Mouse (Mus musculus): Measurements from ENCODE around the gene Srxn1. TPM values are rescaled to one million over a fixed set of nuclear protein-coding genes. Genes with fewer than 3 reads are reported as not detected.
A peak's percentile ranks its signal among the peaks of the same experiment; 100 is the strongest.

Gene Srxn1
- polyA plus RNA-seq, 1 experiment from 2014 or later = 25.8 TPM

DNA sequence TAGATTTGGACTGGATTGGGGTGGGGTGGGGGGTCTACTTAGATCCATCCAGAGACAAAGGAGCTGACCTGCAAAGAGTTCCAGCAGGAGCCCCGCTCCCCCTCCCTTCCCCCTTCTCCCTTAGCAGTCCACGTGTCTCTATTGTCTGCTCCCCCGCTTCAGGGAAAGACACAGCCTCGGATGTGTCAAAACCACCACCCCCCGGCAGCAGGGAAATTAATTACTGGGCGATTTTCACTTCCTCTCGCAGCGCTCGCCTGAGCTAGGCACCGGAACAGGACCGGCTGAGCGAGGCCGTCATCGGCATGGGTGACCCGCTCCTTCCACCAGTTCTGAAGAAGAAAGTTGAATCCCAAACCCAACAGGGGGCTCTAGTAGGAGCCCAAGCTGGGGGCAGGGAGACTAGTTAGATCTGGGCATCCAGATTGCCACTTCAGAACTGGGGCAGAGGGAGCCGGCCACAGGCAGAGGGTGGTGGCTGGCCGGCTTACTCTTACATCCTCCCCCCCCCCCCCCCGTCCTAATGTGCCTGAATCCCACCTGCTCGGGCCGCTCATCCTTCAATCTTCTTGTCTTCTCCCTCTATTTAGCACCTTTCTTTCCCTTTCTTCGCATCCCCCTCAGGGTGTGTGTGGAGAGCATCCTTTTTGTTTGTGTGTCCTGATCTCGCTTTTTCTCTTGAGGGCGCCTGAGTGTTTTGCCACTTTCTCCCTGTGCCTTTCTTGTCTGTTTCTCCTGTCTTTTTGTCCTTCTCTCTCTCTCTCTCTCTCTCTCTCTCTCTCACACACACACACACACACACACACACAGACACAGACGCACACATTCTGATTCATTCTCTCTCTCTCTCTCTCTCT is 24.4 kb upstream of the Srxn1 start, which contains the start of gene Scrt2:
Gene Scrt2, plus strand, starts transcription at position 845 of the 857 bp plus-strand sequence.
- H3K4me2 ChIP-seq = peak within 1 kb of the TSS; percentile 81
- H3K9me3 ChIP-seq (replicated peaks) = no peaks in the 10 kb centered on the region
- 0% methylated on average over 24 of the region's 24 CpGs for WGBS
- H3K36me3 ChIP-seq = no peaks in the 10 kb centered on the region; the same call in 1 of the 2 replicates
- peak; percentile 58 for ATAC-seq (ENCODE audit: low FRiP score)
- H3K27me3 ChIP-seq (replicated peaks) = no peaks in the 10 kb centered on the region
- H3K4me1 ChIP-seq = peaks cover 58% of the 10 kb centered on the region
- peak within 1 kb of the TSS; percentile 95 for H3K27ac ChIP-seq (replicated peaks)
- peak within 1 kb of the TSS; percentile 72 for H3K4me3 ChIP-seq (replicated peaks)
- H3K9ac ChIP-seq (replicated peaks) = peak within 1 kb of the TSS; percentile 82

DNA sequence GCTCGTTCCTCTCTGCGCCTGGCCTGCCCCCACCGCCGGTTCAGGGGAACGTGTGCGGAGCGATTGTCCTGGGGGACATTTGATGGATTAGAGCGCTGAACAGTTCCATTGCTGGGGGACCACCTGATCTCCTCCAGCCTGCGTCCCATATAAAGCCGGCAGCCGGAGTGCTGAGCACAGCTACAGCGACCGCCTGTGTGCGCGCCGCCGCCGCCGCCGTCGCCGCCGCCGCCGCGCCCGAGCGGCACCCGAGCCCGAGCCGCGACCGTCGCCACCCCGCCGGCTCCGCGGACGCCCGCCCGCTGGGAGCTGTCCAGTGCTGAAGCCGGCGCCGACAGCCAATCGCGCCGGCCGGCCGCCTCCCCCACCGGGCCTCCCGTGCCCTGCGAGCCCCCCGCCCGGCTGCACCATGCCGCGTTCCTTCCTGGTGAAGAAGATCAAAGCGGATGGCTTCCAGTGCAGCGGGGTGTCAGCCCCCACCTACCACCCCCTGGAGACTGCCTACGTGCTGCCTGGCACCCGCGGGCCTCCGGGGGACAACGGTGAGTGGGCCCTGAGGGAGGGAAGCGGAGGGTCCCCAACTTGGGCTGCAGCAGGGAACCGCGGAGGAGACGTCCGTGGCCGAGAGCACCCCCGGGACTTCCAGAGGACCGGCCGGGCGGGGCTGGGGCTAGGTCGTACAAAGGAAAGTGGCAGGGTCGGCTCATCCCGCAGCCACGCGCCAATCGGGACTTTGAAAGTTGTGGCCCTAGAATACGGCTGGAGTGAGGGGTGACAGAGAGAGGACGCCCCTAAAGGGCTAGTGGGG is 23.5 kb upstream of the Srxn1 start:
- ATAC-seq (ENCODE audit: low FRiP score) = peak; percentile 83
- Histone ChIP-seq H3K4me3 (replicated peaks) (peak overlapping the region; percentile 72), H3K27me3 (replicated peaks) (no peaks in the 10 kb centered on the region), H3K36me3 (no peaks in the 10 kb centered on the region; the same call in 1 of the 2 replicates), H3K4me1 (peaks cover 68% of the 10 kb centered on the region), H3K27ac (replicated peaks) (peak overlapping the region; percentile 95), H3K9ac (replicated peaks) (peak overlapping the region; percentile 82), H3K9me3 (replicated peaks) (no peaks in the 10 kb centered on the region), H3K4me2 (peak overlapping the region; percentile 81)
- WGBS = under 1% methylated on average over 68 of the region's 81 CpGs

DNA sequence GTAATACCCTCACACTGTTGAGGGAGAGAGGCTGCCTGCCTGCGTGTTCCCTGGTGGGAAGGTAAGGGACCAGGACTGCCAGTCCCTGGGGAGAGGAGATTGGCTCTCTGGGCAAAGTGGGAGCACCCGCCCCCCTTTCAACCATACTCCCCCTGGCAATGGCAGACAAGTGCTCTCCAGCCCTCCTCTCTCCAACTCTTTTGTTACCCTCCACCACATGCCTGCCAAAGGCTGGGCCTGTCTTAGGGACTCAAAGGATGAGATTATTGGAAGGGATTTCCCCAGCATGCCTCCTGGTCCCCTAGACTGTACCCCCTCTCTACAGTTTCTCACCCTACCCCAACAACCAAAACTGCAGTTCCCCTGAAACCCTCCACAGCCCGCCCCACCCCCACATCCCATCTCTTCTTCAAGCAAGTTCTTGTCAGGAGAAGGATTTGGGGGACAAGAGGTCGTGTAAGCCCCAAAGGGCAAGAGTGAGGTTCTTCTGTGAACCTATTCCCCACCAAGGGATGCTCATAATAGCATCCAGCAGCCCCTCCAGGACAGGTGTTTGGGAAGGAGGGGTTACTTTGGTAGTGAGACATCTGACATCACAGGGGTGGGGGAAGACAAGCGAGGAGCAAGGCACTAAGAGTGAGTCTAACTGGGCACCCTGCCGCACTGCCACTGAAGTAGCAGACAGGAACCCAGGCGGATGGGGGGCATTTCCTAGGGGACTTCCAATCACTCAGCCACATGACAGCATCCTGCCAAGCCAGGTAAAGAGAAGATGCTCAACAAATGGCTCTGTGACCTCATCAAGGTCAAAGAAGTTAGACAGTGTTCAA is 22.6 kb upstream of the Srxn1 start:
- peak overlapping the region; percentile 95 for H3K27ac ChIP-seq (replicated peaks)

DNA sequence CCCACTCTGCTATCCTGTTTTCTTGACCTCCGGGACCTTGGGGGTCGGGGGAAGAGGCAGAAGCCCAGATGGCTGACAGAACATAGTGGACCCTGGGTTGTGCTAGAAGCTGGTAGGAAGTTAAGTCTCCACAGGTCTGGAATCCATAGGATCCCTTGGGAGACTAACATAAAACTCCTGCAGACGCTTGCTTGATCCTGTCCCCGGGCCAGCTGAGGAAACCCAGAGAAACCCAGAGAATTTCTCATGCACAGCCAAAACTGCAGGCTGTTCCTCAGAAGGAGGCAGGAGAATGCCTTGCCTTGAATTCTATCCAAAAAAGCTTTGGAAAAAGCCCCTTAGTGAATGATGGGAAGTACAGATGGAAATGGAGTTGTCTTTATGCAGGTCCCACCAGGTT is 21.9 kb upstream of the Srxn1 start:
- Histone ChIP-seq H3K27ac (replicated peaks) (peak overlapping the region; percentile 95), H3K36me3 (peaks cover 3% of the 10 kb centered on the region; the same call in 1 of the 2 replicates), H3K27me3 (replicated peaks) (no peaks in the 10 kb centered on the region), H3K9ac (replicated peaks) (peak overlapping the region; percentile 82), H3K4me3 (replicated peaks) (peak overlapping the region; percentile 72), H3K9me3 (replicated peaks) (no peaks in the 10 kb centered on the region), H3K4me2 (peak overlapping the region; percentile 81), H3K4me1 (peaks cover 83% of the 10 kb centered on the region)
- no peak for ATAC-seq (ENCODE audit: low FRiP score)
- WGBS = 31% methylated on average over 4 of the region's 4 CpGs

More for the DNA sequence above, 22.6 kb upstream of the Srxn1 start:
- ATAC-seq (ENCODE audit: low FRiP score) = peak; percentile 2; the same call in 1 of the 2 replicates
- H3K9me3 ChIP-seq (replicated peaks) = no peaks in the 10 kb centered on the region
- peak overlapping the region; percentile 72 for H3K4me3 ChIP-seq (replicated peaks)
- peak overlapping the region; percentile 82 for H3K9ac ChIP-seq (replicated peaks)
- H3K4me2 ChIP-seq = peak overlapping the region; percentile 81
- peaks cover 76% of the 10 kb centered on the region for H3K4me1 ChIP-seq
- H3K27me3 ChIP-seq (replicated peaks) = no peaks in the 10 kb centered on the region
- 17% methylated on average over 7 of the region's 7 CpGs for WGBS
- H3K36me3 ChIP-seq = peaks cover 1% of the 10 kb centered on the region; the same call in 1 of the 2 replicates

DNA sequence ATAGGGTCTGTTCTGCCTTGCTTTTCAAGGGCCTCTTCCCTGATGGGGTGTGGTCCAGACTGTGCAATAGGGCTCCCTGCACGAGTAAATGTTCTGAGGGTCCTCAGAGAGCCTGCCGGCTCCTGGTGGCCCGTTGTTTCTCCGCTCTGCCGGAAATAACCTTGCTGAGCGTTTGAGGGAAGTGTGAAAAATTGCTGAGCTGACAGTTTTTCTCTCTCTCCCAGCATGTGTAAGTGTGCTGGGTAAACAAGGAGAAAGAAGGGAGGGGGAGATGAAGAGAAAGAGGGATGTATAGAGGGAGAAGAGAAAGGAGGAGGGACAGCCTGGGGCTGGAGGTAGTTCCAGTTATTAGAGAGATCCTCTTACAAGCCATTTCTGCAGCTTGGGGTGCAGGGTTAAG is 21.0 kb upstream of the Srxn1 start:
- Histone ChIP-seq H3K4me3 (replicated peaks) (peak overlapping the region; percentile 72), H3K4me1 (peaks cover 89% of the 10 kb centered on the region), H3K9ac (replicated peaks) (peak overlapping the region; percentile 82), H3K36me3 (peaks cover 3% of the 10 kb centered on the region; the same call in 1 of the 2 replicates), H3K27ac (replicated peaks) (peak overlapping the region; percentile 95), H3K27me3 (replicated peaks) (no peaks in the 10 kb centered on the region), H3K4me2 (peak overlapping the region; percentile 81), H3K9me3 (replicated peaks) (no peaks in the 10 kb centered on the region)
- ATAC-seq (ENCODE audit: low FRiP score) = no peak
- 8% methylated on average over 6 of the region's 6 CpGs for WGBS

DNA sequence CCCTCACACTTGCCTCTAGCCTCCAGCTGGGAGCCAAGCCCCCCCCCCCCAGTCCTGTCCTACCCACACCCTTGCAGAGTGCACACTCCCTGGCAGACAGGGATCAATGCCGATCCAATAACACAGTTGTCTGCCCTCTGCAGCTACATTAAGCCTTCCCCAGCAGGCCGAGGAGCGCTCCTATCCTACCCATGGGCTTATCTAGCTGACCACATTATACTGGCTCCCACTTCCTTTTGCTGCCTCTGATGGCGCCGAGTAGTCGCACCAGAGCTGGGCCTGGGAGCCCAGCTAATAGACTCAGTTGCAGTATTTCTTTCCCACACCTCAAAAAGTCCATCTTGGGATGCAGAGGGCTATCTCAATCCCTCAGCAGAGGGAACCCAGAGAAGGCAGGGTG is 19.9 kb upstream of the Srxn1 start:
- ATAC-seq (ENCODE audit: low FRiP score) = no peak
- peaks cover 83% of the 10 kb centered on the region for H3K4me1 ChIP-seq
- peak overlapping the region; percentile 23; the same call in 1 of the 2 replicates for H3K9ac ChIP-seq (replicated peaks)
- H3K27me3 ChIP-seq (replicated peaks) = no peaks in the 10 kb centered on the region
- no peaks in the 10 kb centered on the region for H3K9me3 ChIP-seq (replicated peaks)
- peak overlapping the region; percentile 81 for H3K4me2 ChIP-seq
- 69% methylated on average over 6 of the region's 6 CpGs for WGBS
- 0 out of 2 replicates have a peak overlapping the region, but pooled peaks have one; percentile 95 for H3K27ac ChIP-seq (replicated peaks)
- peaks cover 3% of the 10 kb centered on the region; the same call in 1 of the 2 replicates for H3K36me3 ChIP-seq
- H3K4me3 ChIP-seq (replicated peaks) = peak overlapping the region; percentile 72

DNA sequence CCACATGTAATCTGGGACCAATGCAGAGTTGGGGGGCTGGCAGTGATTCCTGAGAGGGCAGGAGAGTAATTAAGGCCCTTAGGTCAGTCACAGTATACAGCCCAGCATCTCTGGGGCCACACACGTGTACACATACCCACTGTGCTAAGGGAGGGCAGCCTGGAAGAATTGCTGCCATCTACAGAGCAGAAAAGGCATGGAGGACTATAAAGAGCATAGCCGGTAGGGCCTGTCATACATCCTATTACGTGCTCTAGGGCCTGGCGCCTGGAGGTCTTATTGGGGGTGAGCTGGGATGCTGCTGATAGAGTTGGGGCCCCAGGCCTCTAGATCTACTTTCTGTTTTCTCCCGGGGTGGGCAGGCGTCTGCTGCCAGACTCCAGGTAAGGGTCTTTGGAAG is 18.9 kb upstream of the Srxn1 start:
- H3K9ac ChIP-seq (replicated peaks) = peak overlapping the region; percentile 31

DNA sequence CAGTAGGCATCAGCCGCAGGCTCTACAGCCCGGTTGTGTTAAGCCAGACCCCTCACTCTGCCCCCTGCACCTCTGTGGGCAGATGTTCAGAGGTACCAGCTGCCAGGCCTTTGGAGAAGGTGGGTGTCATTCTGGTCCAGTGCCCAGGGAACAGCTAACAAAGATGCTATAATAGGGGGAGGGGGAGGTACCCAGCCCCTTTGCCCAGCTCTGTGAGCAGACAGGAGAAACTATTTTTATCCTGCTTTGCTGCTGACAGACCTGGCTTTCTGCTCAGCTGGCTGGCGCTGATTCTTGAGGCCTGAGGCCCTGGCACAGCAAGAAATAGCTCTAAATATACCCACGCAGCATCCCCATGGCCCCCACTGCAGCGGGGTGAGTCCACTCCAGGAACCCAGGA is 18.2 kb upstream of the Srxn1 start:
- H3K36me3 ChIP-seq = peaks cover 3% of the 10 kb centered on the region; the same call in 1 of the 2 replicates
- H3K27ac ChIP-seq (replicated peaks) = peak overlapping the region; percentile 63
- H3K4me3 ChIP-seq (replicated peaks) = no peak overlapping the region
- no peak overlapping the region for H3K9ac ChIP-seq (replicated peaks)
- WGBS = 48% methylated on average over 5 of the region's 5 CpGs
- H3K4me2 ChIP-seq = peak overlapping the region; percentile 81
- peaks cover 87% of the 10 kb centered on the region for H3K4me1 ChIP-seq
- H3K9me3 ChIP-seq (replicated peaks) = no peaks in the 10 kb centered on the region
- H3K27me3 ChIP-seq (replicated peaks) = no peaks in the 10 kb centered on the region
- ATAC-seq (ENCODE audit: low FRiP score) = no peak

More for the DNA sequence above, 18.9 kb upstream of the Srxn1 start:
- Histone ChIP-seq H3K4me3 (replicated peaks) (0 out of 2 replicates have a peak overlapping the region, but pooled peaks have one; percentile 11), H3K27ac (replicated peaks) (peak overlapping the region; percentile 63), H3K4me2 (peak overlapping the region; percentile 81), H3K9me3 (replicated peaks) (no peaks in the 10 kb centered on the region), H3K4me1 (peaks cover 86% of the 10 kb centered on the region), H3K36me3 (peaks cover 3% of the 10 kb centered on the region; the same call in 1 of the 2 replicates), H3K27me3 (replicated peaks) (no peaks in the 10 kb centered on the region)
- WGBS = 47% methylated on average over 6 of the region's 6 CpGs
- ATAC-seq (ENCODE audit: low FRiP score) = no peak

DNA sequence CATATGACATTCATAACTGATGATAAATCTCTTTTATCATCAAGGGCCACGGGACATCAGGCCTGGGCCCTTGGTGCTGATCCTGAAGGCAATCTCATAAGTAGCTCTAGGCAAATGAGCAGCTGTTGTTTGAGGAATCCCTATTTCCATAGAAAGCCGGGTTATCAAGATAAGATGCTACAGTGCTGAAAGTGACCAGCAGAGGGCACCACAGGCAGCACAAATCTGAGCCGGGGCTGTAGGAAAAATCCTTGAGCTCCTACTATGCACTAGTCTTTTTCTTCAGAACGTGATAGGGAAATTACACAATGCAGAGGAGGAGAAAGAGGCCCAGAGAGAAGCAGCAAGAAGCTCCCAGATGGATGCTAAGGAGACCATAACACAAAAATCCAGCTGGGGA is 16.2 kb upstream of the Srxn1 start:
- Histone ChIP-seq H3K9ac (replicated peaks) (no peak overlapping the region), H3K36me3 (peaks cover 3% of the 10 kb centered on the region; the same call in 1 of the 2 replicates), H3K9me3 (replicated peaks) (no peaks in the 10 kb centered on the region), H3K4me3 (replicated peaks) (no peak overlapping the region), H3K27me3 (replicated peaks) (peaks cover 7% of the 10 kb centered on the region; the same call in 1 of the 2 replicates), H3K4me2 (no peak overlapping the region), H3K27ac (replicated peaks) (no peak overlapping the region), H3K4me1 (peaks cover 82% of the 10 kb centered on the region)
- 6% methylated on average over 4 of the region's 4 CpGs for WGBS
- no peak for ATAC-seq (ENCODE audit: low FRiP score)

DNA sequence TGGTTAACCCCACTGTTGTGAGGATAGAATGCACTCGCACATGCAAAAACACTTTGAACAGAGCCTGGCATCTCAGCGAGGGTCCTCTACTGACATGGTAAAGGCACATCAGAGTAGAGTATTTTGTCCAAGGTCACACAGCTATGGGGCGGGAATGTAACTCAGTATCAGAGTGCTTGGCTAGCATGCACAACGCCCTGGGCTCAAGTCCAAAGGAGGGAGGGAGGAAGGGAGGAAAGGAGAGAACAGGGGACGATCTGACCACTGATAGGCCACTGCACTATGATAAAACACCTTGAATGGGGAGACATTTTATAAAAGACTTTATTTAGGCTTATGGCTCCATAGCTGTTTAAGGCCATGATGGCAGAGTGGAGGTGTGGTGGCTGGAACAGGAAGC is 15.7 kb upstream of the Srxn1 start:
- ATAC-seq (ENCODE audit: low FRiP score) = no peak
- Histone ChIP-seq H3K27me3 (replicated peaks) (peaks cover 12% of the 10 kb centered on the region), H3K27ac (replicated peaks) (no peak overlapping the region), H3K4me1 (peaks cover 84% of the 10 kb centered on the region), H3K9me3 (replicated peaks) (no peaks in the 10 kb centered on the region), H3K9ac (replicated peaks) (no peak overlapping the region), H3K4me2 (no peak overlapping the region), H3K36me3 (peaks cover 3% of the 10 kb centered on the region; the same call in 1 of the 2 replicates), H3K4me3 (replicated peaks) (no peak overlapping the region)
- WGBS = 81% methylated on average over 5 of the region's 5 CpGs

All from neural tube, embryonic 15.5 days (tissue).